Mouse (Mus musculus) urinary bladder, adult 18-20 months (tissue): ENCODE data around the gene Smurf1.

ENCODE experiments used
- DNase-seq, 2 experiments: peaks; one replicate each; pipeline ENCODE4 v3.0.0; 2022; ENCODE audit warnings: low spot score in 2 of 2, mixed read lengths in 2 of 2

Smurf1 gene

DNA sequence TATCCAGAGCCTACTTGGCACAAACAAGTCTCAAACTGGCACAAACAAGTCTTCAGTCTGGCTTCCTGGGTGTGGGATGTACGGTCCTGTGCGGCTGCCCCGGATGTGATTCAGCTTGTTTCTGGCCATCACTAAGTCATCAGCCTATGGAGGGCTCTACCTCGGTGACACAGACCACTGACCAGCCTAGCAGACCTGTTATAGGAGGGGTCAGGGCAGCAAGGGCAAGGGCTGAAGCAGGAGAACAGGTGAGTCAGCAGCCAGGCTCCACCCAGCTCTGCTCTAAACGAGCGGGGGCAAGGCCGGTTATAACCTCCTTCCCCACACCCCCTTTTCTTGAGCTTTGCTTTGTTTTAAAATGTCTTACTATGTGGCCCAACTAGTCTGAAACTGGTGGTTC, 11.2 kb downstream of the Smurf1 start:
- DNase-seq, result peak in 1 of 2 experiments; percentile 43

DNA sequence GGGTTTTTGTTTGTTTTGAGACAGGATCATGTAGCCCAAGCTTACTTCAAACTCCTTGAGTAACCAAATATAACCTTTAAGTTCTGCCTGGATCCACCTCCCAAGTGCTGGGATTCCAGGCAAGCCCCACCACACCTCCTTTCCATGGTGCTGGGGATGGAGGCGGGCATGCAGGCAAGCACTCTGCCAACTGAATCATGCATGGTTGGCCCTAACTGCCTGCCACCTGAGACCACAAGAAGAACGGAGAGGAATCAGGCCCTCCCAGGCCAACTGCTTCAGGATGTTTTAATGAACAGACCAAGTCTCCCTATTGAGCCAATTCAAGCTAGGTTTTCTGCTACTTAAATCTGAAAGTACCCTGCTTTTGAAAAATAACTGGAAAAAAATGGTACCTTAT, 13.1 kb downstream of the Smurf1 start:
- no peak for DNase-seq

DNA sequence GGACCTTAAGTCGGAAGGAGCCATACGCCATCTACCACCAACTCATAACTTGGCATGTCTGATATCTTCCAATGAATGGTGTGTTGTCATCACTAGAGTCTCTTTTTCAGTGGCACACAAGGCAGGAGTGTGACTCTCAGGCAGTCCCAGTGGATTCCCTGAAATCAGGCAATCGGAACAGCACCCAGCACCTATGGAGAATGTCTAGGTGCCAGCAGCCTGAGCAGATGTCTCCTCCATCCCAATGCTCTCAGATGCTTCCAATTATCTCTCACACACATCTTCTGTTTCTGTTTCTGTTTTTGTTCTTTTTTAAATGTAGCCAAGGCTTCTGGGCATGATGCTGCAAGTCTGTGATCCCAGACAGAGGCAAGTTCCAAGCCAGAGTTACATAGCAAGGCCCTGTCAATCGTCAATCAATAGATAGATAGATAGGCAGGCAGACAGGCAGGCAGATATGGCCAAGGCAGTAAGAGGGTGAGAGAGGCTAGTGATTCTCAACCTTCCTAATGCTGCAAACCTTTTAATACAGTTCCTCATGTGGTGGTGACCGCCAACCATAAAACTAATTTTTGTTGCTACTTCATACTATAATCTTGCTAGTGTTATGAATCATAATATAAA, 15.1 kb downstream of the Smurf1 start:
- no peak for DNase-seq

DNA sequence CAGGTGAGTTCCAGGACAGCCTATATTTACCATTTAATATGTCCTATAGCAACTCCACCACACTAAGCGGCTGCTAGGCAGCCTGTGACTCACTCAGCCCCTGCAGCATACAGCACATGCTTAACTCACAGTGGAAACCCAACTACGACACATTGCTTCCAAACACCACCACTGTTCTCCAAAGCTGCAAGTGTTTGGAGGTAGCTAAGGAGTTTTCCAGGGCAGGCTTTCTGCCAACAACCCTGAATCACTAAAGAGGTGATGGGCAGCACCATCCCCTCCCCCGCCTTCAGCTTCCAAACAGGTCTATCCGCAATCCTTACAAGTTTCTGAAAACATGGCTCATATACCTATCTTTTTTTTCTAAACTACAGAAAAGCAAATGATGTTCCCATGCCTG, 15.8 kb downstream of the Smurf1 start:
- peak in 1 of 2 experiments; percentile 37 for DNase-seq

DNA sequence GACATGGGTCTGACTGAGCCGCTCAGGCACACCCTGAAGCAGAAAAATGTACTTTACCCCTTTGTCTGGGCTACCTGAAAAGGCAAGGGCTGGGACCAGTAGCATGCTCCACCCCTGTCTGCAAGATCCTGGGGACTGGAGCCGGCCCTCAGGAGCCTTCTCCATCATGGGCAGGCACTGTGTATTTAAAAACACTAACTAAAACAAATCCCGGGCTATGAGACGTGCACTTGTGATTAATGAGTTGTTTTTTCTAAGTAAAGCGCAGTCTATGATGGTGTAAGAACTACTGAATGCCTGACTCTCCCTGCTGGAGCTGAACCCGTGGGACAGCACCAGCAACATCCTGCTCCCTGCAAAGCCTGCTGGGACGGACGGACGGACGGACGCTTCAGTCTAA, 17.2 kb downstream of the Smurf1 start:
- DNase-seq, result no peak

DNA sequence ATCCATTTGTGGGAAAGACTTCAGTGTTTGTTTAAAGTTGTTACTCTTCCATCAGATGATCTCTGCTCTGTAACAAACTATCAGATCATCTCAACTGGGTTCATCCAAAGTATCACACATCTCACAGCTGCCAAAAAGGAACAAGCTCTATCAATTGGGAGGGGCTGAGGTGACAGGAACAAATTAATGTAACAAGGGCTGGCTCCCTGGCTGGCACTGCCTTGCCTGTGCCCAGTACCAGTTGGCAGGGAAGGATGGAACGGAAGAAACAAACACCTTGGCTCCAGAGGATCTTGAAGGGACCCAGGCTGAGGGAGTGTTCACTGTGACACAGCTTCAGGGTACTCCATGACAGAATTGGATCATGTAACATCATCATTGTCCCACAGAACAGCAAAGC, 17.6 kb downstream of the Smurf1 start:
- DNase-seq, result no peak

DNA sequence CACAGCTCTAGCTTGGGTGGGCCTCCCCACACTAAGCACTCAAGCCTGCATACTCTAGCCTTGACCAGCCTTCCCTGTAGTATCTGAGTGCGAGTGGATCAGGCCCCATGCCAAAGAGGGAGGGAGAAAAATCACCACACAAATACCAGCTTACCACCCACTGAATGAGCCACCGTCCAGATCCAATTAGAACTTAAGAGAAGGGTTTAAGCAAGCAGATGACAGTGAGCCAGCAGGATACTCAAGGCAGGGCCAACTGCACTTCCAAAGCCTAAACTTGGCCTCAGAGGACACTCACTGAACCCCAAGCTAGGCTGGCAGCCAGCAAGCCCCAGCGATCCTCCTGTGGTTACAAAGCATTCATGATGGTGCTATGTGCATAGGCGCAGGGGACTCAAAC, 19.6 kb downstream of the Smurf1 start:
- DNase-seq, result no peak

DNA sequence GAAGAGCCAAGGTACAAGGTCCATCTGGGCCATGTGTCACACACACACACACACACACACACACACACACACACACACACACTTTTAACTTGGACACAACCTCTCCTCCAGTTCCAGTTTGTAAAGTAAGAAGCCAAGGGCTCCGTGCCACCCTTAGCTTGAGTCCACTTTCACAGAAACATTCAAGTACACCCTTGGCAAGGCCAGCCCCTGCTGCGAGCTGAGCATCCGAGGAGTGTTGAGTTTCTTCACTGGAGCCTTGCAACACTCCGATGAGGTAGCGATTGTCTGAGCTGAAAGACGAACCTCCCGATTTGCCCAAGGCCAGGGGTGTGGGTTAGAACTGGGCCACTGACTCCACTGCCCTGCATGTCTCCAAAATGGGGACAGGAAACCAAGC, 20.7 kb downstream of the Smurf1 start:
- no peak for DNase-seq

DNA sequence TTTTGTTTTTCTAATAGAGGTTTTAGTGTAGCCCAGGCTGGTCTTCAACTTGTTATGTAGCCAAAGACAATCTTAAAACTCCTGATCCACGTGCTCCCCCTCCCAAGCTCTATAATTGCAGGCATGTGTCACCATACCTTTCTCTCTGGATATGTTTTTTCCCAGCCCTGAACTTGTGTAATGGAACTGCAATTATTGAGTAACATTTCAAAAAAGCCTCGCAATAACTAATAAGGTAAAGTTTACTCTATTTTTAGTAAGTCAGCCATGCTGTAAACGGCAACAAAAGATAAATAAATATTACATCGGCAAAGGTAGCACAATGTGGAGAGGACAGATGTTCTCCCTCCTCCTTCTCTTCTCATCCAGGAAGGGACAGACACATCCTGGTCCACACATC, 21.3 kb downstream of the Smurf1 start:
- DNase-seq, result no peak

DNA sequence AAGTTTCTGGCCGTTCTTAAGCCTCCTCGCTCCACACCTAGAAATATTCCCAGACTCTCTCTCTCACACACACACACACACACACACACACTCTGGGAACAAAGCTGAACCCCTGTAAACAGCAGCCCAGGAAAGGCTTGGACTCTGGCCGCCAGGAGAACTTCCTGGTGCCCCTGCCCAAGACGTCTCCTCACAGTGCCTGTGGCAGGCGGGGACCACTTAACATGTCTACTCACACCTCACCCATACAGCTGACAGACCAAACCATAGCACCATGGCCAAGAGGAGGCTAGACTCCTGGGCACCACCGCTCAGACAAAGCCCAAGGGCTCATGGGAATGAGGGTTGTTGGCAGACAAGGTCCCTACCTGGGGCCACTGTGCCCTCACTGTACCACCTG, 22.3 kb downstream of the Smurf1 start:
- DNase-seq, result no peak

DNA sequence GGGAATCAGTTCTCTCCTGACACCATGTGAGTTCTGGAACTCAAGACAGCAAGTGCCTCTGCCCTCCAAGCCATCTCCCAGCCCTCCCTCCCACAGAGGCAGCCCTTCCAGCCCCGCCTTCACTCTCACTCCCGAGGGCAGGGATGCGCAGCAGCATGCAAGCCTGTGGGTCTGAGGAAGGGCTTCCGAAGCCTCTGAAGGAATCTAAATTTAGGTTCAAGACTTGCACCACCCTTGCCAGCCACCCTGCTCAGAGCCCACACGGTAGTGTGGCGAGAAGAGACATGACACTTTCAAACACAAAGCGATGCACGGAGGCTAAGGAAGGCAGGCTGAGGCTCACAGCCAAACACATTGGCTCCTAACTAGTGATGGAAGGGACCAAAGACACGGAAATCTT, 23.2 kb downstream of the Smurf1 start:
- DNase-seq, result no peak

DNA sequence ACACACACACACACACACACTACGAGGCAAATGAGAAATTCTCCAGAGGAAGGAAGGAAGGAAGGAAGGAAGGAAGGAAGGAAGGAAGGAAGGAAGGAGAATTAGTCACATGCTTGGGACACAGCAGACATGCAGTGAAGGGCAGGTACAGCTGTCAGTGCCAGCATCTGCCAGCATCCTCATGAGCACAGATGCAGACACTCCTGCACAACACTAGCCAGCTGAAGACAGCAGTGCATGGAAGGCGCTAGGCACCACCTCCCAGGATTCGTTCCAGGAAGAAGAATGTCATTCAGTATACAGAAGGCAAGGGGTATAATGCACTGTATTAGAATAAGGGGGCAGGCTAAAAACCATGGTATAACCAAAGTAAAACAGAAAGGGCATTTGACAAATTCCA, 24.7 kb downstream of the Smurf1 start:
- no peak for DNase-seq

DNA sequence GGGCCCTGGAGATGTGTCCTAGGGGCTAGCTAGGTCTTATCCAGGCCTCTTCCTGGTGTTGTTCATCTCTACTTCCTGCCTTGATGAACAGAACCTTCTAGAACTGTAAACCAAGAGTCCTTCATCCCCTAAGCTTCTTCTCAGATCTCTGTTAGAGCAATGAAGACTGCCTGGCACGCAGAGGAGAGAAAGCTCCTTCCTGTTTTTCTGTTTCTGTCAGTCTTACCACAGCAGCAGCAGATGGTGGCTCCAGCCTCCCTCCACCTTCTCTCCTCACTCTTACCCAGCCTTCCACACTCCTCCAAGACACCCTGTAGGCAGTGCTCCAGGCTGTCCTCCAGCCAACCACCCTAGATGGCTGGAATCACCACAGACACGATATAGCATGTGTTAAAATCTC, 28.3 kb downstream of the Smurf1 start:
- DNase-seq, result no peak

DNA sequence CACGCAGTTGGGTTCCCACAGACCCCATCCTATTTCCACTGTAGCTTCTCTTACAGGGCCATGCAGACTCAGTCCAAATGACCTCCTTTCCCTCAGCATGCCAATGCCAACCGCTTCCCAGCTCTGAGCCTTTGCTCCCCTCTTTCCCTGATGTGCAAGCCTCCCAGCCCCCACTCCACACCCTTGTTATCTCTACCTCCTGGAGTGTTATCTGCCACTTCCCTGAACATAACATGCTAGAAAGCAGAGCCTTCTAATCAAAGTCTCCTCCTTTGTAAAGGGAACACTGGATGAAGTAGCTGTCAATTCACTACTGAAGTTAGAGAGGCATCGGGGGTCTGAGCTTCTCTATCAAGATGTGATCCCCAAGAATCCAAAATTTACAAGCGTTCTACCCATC, 32.2 kb downstream of the Smurf1 start:
- DNase-seq, result no peak

DNA sequence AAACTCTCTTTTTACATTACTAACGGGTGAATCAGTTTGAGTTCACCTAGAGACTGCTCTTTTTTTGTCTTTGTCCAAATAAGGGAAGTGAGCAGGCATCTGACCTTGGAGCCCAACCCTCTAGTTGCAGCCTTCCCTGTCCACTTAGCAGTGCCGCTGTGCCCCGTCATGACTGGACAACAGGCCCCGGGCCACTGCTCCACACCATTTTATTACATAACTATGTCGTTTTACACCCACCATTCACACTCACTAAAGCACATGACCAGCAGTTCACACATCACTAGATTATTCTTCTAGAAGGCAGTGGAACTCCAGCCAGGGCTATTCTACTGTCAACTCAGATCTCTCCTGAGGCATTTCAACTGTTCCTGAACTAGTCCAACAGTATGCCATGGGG, 33.8 kb downstream of the Smurf1 start:
- DNase-seq, result no peak

DNA sequence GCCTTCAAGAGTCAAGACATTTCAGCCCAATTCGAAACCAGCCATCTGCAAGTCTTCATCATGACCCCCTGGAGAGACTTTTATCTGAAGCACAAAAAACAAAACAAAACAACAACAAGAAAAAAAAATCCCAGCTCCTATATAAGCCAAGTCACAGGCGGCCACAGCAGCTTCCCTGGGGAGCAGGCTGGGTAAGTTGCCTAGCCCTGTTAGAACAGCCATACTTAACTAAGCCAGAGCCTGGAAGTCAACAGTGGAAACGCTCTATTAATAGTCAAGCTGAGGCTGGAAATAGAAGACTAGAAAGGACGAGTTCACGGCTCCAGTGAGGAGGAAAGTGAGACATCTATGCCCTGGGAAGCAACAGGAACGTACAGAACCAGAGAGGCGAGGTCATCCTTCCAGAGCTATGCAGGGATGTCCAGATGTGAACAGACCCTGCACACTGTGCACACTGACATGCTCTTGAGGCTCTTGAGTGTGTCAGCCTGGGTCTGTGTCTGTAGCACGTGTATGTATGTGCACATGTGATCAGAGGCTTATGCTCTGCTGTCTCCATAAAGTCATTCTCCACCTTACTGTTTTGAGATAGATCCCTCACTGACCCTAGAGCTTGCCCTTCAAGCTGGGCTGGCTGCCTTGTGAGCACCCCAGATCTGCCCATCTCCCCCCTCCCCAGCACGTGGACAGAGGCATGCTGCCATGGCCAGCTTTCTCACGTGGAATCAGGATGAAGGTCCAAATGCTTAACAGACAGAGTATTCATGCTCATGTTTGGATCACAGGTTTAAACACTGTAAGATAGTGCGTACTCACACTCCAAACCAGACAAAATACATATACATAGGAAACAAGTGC, 36.6 kb downstream of the Smurf1 start:
- DNase-seq, result no peak

DNA sequence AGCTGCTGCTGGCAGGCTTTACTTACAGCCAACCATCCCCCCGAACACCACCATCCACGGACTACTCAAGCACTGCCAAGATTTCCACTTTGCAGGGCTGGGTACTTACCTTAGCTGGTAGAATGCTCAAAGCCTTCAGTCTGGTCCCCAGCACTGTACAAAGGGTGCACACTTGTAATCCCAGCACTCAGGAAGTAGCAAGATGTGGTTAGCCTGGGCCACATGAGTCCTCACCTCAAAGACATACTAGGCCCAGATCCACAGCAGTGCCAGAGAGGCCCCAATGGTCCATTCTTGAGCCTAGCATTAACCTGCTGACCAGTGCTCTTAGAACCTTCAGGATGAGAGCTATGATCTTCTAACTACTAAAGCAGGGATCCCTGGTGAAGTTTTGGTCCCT, 39.4 kb downstream of the Smurf1 start:
- DNase-seq, result no peak

DNA sequence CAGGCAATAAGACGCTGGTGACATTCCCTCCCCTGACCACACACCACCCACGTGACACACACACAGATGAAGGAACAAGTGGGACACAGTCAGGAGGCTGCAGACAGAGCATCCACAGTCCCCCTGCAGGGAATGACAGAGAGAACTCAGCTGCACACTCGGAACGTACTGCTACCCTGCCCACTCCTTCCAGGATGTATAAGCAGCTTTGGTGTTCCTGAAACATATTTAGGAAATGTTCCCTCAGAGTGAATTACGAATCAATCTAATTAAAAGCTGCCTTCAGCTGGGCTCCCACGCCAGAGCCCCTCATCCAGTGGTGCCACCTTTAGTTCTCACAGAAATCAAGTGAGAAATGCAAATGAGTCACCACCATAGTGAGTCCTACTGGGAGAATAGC, 42.3 kb downstream of the Smurf1 start:
- no peak for DNase-seq

DNA sequence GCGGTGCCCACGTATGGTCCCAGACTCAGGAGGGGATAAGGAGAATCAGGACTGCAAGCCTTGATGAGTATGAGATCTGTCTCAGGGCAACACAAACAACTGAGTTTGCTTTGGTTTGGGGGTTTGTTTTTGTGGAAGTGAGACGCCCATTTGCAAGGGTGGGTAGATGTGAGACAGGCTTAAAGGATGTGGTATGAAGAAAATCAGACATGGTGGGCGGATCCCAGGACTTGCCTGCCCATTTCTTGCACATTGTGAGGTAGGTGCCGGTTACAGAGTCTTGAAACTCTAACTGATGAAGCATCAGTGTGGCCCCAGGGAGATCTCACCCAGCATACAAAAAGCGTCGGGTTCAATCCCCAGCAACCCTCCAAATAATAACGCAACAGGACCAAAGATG, 45.9 kb downstream of the Smurf1 start:
- no peak for DNase-seq

DNA sequence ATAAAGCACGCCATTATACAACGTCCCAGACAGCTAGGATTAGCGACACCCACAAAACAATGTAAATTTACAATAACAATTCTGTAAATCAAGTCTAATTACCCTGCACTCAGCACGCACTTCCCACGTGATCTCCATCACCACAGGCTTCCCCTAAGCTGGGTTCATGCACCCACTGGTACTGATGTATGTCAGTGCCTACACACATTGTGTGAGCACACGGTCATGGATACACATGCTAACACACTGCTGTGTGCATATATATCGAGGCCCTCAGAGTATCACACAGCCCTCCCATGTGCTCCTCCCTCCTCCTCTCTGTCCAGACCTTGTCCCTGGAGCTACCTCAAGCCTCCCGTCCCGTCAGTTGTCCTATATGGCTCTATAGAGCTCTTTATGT, 46.5 kb downstream of the Smurf1 start:
- no peak for DNase-seq

DNA sequence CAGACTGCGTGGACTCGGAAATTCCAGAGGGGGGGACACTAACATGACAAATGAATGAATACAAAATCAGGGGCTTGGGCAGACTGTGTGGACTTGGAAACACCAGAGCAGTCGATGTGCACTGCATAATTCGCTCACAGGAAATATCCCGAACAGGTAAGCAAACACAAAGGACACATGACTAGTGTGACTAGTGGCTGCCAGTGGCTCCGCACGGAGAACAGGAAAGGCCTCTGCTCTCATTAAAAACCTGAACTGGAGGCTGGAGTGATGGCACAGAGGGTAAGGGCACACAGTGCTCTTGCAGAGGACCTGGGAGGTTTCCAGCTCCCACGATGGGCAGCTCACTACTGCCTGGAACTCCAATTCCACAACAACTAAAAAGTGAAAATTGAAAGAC, 47.4 kb downstream of the Smurf1 start:
- DNase-seq, result no peak

DNA sequence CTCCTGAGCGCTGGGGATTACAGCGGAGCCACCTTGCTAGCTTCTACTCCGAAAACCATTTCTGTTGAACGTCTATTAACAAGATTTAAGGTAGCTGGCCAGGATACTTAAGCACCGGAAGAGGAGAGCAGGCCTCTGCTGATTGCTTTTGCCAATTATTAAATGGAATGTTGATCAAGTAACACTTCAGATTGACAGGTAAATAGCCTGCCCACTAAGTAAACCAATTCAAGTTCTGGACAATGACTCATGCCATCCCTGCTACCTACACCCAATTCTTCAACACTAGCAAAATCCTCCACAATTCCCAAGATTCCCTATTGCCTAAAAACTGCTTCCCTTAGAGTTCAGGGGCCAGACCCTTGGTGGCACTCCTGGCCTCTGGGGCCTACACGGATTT, 48.5 kb downstream of the Smurf1 start:
- no peak for DNase-seq

DNA sequence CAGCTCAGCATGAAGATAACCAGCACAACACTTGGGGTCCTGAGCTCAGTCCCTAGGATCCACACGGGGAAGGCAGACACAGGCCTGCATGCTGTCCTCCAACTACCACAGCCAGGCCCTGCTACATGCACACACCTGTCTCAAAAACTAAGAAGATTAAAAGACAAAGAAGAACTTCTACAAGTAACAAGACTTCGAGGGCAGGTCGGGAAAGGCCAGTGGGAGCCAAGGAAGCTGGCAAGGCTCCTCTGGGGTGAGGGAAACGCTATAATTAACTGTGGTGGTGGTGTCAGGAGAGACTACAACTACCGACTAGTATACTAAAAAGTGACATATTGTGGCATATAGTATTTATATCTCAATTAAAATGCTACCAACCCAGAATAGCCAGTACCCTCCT, 49.8 kb downstream of the Smurf1 start:
- no peak for DNase-seq

DNA sequence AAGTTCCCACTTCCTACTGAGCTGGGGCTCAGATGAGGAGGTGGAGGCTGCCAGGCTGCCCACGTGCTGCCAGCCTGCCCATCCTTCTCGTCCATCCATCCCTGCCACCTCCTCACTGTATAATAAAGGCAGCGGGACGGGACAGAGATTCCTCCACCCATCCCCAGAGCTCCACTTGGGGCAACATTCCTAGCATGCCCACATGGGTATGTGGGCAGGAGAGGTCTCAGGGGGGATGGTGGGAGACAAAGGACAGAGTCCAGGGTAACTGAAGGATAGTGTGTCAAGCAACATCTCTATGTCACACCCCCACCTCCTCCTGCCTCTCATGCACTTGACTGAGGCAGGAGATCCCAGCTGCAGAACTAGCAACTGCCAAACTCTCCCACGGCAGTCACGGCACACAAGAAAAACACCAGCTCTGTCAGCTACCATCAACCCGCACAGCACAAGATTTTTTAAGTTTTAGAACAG, 51.2 kb downstream of the Smurf1 start:
- DNase-seq, result no peak
